Mouse (Mus musculus) stomach, postnatal 0 days (tissue): ENCODE data around the gene Tatdn2. TPM values are rescaled to one million over a fixed set of nuclear protein-coding genes. Genes with fewer than 3 reads are reported as not detected.

Experiments
- ATAC-seq: fragments of 200-750 bp; cut with Nextera tagmentation; 2 replicates; pipeline ENCODE4 v1.8.0; 2017; ENCODE audit not compliant: low FRiP score, low TSS enrichment
- DNase-seq: peaks from one replicate; pipeline ENCODE4 v3.0.0-alpha.2; 2016; ENCODE audit warnings: low spot score
- H3K27ac ChIP-seq: fragments of 300-500 bp; sonication (generic); replicated peaks from 2 replicates; pipeline ENCODE4 v1.5.1; 2014; ENCODE audit warnings: mild to moderate bottlenecking, control low read depth
- H3K27me3 ChIP-seq: fragments of 300-500 bp; sonication (generic); 2 replicates; pipeline ENCODE4 v1.6.1; 2014; ENCODE audit warnings: low read length; ENCODE audit not compliant: control insufficient read depth, insufficient read depth
- H3K36me3 ChIP-seq: fragments of 300-500 bp; sonication (generic); 2 replicates; pipeline ENCODE4 v1.6.1; 2014; ENCODE audit warnings: low read length, mixed read lengths; ENCODE audit not compliant: control insufficient read depth, insufficient read depth
- H3K4me1 ChIP-seq: fragments of 300-500 bp; sonication (generic); replicated peaks from 2 replicates; pipeline ENCODE4 v1.6.1; 2014; ENCODE audit warnings: antibody characterized with exemption; ENCODE audit not compliant: control insufficient read depth, insufficient read depth
- H3K4me2 ChIP-seq: fragments of 300-500 bp; sonication (generic); replicated peaks from 2 replicates; pipeline ENCODE4 v1.6.1; 2014; ENCODE audit warnings: low read depth, mild to moderate bottlenecking, control low read depth, moderate library complexity
- H3K4me3 ChIP-seq: fragments of 300-500 bp; sonication (generic); 2 replicates; pipeline ENCODE4 v1.5.1; 2014; ENCODE audit warnings: low read depth, low read length, control low read depth
- H3K9ac ChIP-seq: fragments of 300-500 bp; sonication (generic); 2 replicates; pipeline ENCODE4 v1.6.1; 2014; ENCODE audit warnings: mild to moderate bottlenecking, low read length, control low read depth, mixed read lengths
- H3K9me3 ChIP-seq: fragments of 300-500 bp; sonication (generic); 2 replicates; pipeline ENCODE4 v1.6.1; 2016; ENCODE audit warnings: low read length; ENCODE audit not compliant: control insufficient read depth
- CTCF ChIP-seq: IDR thresholded peaks from 2 replicates; pipeline ENCODE4 v1.5.1; 2016; ENCODE audit warnings: antibody characterized with exemption, low read depth, mild to moderate bottlenecking, moderate library complexity
- EP300 ChIP-seq: optimal IDR thresholded peaks from 2 replicates; pipeline ENCODE3; 2016; ENCODE audit warnings: antibody characterized with exemption
- WGBS: fragments of 180-500 bp; shearing (Covaris S2); extraction: QIAGEN DNeasy Blood & Tissue Kit; methylation state at CpG from one replicate; pipeline ENCODE4 v1.1.7; 2014; 5-methylcytosine and 5-hydroxymethylcytosine counted together
- polyA plus RNA-seq: library from polyadenylated mRNA; unstranded; fragments of >200 nt; fragmentation: Nextera tagmentation; extraction: Ambion mirVana; gene quantifications from 2 replicates; pipeline ENCODE4 v1.2.1, GENCODE M21; 2015

Tatdn2 gene
- polyA plus RNA-seq, 1 experiment from 2014 or later = 0.73 TPM

- H3K27me3 ChIP-seq = no peaks in the 10 kb centered on the region
- H3K4me2 ChIP-seq = no peak overlapping the region
- H3K4me3 ChIP-seq = no peak overlapping the region
- no peaks in the 10 kb centered on the region for H3K9me3 ChIP-seq
- H3K27ac ChIP-seq = no peak overlapping the region
- H3K9ac ChIP-seq = no peak overlapping the region
- TF ChIP-seq CTCF (no peak), EP300 (no peak)
- no peaks in the 10 kb centered on the region for H3K36me3 ChIP-seq
- ATAC-seq (no peak), DNase-seq (no peak)
- WGBS = 70% methylated on average over 14 of the region's 14 CpGs
- no peaks in the 10 kb centered on the region for H3K4me1 ChIP-seq
These were observed 19.6 kb upstream of the Tatdn2 start for GRCm38 (mm10) chr6:113677070-113677734.

DNA sequence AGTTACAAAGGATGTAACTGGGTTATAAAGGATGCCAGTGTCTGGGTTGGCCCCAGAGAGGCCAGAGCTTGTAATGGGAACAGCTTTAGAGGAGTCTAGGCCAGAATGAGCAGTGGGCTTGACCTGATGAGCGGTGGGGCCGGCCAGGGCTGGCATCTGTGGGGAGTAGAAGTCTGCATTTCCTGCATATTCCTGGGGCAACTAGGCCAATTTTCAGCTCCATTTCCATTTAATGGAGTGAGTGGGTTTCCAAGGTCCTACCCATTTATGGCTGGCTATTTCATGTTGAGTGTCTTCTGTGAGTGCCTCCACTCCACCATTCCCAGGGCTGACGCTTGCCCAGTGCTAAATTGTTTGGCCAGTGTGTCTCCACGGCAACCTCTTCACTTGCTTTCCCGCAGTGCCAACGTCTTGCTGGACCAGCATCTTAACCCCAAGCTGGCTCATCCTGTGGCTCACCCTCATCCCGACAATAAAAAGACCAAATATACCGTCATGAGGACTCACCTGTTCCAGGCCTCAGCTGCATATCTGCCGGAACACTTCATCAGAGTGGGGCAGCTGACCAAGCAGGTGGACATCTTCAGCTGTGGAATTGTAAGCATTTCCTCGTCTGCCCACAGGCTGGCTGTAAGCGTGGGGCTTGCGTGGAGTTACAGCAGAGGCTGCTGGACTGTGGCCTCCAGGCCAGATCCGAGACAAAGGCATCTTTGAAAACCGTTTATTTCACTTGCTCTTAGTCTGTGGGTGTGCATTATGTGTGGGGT lies 18.4 kb upstream of the Tatdn2 start:
- no peak for TF ChIP-seq EP300
- TF ChIP-seq CTCF = no peak
- Histone ChIP-seq H3K4me1 (no peaks in the 10 kb centered on the region), H3K4me3 (no peak overlapping the region), H3K9me3 (no peaks in the 10 kb centered on the region), H3K4me2 (no peak overlapping the region), H3K36me3 (no peaks in the 10 kb centered on the region; the same call in 1 of the 2 replicates), H3K9ac (no peak overlapping the region), H3K27ac (no peak overlapping the region), H3K27me3 (no peaks in the 10 kb centered on the region)
- 75% methylated on average over 14 of the region's 14 CpGs for WGBS
- DNase-seq (no peak), ATAC-seq (no peak)

DNA sequence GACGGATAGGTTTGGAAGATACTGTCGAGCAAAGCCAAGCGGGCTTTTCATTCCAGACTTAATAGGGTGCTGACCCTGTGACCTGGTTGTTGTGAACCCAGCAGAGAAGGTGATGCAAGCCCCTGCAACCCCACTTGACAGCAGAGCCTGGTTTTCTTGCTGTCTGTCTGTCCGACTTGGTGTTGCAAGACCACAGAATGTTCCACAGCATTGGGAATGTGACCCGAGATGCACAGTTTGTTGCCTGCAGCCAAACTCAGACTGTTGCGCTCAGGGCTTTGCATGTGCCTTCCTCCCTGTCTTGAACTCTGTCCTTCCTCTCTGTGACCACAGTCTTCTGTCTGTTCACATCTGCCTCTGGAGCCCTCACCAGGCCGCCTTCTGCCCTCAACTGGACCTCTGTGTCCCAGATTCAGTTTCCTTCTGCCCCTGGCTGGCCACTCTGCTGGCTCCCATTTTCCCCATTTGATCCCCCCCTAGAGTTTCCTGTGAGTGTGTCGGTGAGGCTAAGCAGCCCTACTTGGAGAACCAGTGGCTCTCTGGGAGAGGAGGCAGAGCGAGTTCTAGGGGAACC lies 16.8 kb upstream of the Tatdn2 start:
- H3K27me3 ChIP-seq = no peaks in the 10 kb centered on the region
- no peaks in the 10 kb centered on the region; the same call in 1 of the 2 replicates for H3K36me3 ChIP-seq
- H3K4me2 ChIP-seq = no peak overlapping the region
- ATAC-seq (no peak), DNase-seq (no peak)
- 80% methylated on average over 9 of the region's 9 CpGs for WGBS
- no peak for TF ChIP-seq CTCF
- no peak for TF ChIP-seq EP300
- no peaks in the 10 kb centered on the region for H3K4me1 ChIP-seq
- H3K9ac ChIP-seq = no peak overlapping the region
- H3K27ac ChIP-seq = no peak overlapping the region
- H3K9me3 ChIP-seq = no peaks in the 10 kb centered on the region
- H3K4me3 ChIP-seq = no peak overlapping the region

- Histone ChIP-seq H3K4me1 (no peaks in the 10 kb centered on the region), H3K9me3 (no peaks in the 10 kb centered on the region), H3K27ac (no peak overlapping the region), H3K4me2 (no peak overlapping the region), H3K27me3 (no peaks in the 10 kb centered on the region), H3K9ac (no peak overlapping the region), H3K36me3 (no peaks in the 10 kb centered on the region; the same call in 1 of the 2 replicates), H3K4me3 (no peak overlapping the region)
- 23% methylated on average over 4 of the region's 4 CpGs for WGBS
- TF ChIP-seq CTCF (peak; percentile 90), EP300 (no peak)
- ATAC-seq = peak; percentile 74
- peak; percentile 85 for DNase-seq
These were observed 15.6 kb upstream of the Tatdn2 start for GRCm38 (mm10) chr6:113681271-113681670.

DNA sequence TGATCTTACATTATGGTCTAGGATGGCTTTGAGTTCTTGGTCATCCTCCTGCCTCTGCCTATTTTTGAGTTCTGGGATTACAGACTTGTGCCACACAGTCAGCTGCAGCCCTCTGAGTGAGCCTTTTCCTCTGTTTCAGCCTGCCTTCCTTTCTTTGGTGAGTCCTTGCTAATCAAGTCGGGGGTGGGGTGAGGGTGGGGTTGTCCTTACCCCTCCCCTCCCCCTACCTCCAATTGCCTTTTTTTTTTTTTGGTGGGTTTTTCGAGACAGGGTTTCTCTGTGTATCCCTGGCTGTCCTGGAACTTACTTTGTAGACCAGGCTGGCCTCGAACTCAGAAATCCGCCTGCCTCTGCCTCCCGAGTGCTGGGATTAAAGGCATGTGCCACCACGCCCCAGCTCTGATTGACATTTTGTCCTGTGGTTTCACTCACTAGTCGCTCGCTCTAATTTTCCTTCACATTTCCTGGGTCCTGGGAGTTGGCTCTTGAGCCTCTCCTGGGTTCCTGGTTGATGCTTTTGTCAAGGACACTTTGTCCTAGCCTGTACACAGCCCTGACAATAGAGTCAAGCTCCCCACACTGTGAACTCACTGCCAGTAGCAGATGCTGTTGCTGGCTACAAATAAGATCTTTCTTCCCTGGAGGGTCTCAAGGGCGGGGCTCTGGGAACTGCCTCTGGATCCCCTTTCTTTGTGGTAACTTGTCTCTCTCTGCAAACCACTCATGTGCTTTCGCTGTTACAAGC lies 13.6 kb upstream of the Tatdn2 start:
- no peak for ATAC-seq

More for the DNA sequence above, 13.6 kb upstream of the Tatdn2 start:
- Histone ChIP-seq H3K4me1 (no peaks in the 10 kb centered on the region), H3K36me3 (no peaks in the 10 kb centered on the region; the same call in 1 of the 2 replicates), H3K4me3 (no peak overlapping the region), H3K27ac (no peak overlapping the region), H3K27me3 (no peaks in the 10 kb centered on the region), H3K9me3 (no peaks in the 10 kb centered on the region), H3K4me2 (no peak overlapping the region), H3K9ac (no peak overlapping the region)
- no peak for DNase-seq
- WGBS = 93% methylated on average over 10 of the region's 10 CpGs
- no peak for TF ChIP-seq CTCF
- TF ChIP-seq EP300 = no peak
